Mouse (Mus musculus) adrenal gland, adult (tissue): Measurements from ENCODE around the gene Asic2.
A peak's percentile ranks its signal among the peaks of the same experiment; 100 is the strongest.

ENCODE experiments used
- DNase-seq, 2 experiments: peaks; one replicate each; pipeline ENCODE4 v3.0.0; 2022 to 2023; ENCODE audit warnings: low spot score in 1 of 2; ENCODE audit not compliant: inconsistent age in 2 of 2

Asic2 gene

DNA sequence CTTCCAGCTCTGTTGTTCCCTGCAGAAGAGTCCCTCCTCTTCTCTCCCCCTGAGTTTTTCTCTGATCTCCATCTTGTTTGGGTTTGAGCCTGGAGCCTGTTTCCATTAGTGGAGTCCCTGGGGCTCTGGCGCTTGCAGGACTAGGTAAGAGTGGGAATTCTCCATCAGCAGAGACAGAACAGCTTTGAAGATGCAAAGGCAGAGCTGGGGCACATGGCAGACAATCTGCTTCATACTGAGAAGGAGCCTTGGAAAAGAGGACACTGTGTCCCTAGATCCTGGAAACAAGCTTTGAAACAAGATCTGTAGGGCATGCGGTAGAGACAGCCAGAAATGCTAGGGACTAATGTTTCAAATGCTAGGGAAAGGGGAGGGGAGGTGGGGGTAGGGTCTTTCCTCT is 729.2 kb downstream of the Asic2 start:
- no peak for DNase-seq

DNA sequence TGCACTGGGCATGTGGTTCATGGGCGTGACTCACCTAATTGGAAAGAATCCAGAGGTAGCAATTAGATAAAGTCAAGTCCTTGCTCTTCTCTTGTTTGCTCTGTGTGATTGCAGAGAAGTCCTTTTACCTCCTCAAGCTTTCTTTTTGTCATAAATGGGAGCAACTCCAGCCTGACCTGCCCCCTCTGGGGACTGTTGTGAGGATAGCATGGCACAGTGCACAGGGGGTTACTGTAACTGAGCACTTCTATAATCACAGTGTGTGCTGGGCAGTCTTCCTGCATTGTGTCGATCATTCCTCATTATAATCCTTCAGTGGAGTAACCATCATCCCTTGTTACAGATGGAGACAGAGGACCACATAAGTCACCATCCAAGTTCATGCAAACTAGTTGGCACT is 732.2 kb downstream of the Asic2 start:
- peak; percentile 9 to 75 for DNase-seq

DNA sequence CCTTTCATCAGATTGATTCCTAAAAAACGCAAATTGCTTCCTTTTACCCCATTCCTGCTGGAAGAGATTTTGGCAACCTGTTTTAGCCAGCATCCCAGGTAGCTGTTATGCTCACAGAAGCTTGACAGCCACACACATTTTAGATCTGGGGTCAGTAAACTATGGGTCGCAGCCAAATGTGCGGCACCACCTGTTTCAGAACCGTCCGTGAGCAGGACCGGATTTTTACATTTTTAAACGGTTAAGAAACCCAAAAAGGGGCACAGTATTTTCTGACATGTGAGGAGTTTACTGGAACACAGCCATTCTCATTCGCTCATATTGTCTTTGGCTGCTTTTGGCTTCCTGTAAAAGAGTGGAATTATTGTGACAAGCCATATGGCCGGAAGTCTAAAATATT is 744.9 kb downstream of the Asic2 start:
- no peak for DNase-seq

GRCm38 (mm10) chr11:81220786-81221185 is 747.5 kb downstream of the Asic2 start:
- DNase-seq: no peak

DNA sequence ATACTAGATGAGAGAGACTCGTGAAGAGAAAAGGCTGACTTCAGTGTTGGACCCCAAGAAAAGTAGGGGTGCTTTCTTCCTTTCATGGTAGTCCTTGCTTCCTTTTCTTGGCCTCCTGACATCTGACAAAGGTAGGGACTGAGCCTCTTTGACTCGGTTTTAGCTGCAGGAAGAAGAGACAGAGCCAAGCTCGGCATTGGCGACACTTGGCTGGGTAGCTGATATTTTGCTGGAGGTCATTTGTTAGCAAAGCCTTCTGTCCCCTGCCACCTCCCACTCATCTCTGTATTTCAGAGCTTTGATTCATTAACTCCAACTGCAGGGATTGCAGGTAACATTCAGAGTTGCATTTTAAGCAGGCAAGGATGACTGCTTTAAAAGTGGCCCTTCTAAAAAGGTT is 762.8 kb downstream of the Asic2 start:
- no peak for DNase-seq

DNA sequence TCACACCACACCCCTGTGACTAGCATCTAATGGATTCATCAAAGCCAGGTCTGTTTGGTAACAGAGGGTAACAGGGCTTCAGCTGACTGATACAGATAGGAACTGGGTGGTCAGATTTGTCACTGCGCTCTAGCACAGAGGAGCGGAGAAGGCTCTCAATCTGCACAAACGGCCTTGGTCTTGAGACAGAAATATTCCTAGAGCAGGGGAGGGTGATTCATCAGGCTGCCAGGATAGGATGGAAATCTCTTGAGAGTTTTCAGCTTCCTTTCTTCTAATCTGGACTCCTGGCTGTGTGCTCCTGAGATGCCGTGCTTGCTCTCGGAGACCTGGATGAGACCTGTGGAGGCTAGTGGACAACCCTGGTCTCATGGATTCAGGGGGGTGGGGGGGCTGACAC is 765.7 kb downstream of the Asic2 start:
- peak; percentile 4 to 45 for DNase-seq

DNA sequence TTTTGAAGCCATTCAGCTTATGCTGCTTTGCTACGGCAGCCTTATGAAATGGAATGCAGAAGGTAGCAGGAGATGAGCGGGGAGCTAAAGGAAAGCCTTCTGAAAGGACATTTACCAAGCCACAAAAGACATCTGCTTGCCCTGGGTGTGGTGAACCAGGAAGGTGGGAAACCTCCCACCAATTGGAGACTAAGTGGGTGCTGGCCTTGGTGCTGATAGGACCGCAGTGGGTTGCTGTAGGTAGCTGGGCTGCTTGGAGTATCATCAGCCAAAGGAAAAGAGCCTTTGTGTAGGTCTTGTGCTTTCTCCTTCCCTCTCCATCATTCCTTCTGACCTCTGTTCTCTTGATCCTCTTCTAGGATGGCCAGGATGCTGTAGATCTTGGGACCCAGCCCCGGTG is 774.4 kb downstream of the Asic2 start:
- DNase-seq: no peak

- no peak for DNase-seq
Observed at GRCm38 (mm10) chr11:81192155-81192554, 776.1 kb downstream of the Asic2 start.

DNA sequence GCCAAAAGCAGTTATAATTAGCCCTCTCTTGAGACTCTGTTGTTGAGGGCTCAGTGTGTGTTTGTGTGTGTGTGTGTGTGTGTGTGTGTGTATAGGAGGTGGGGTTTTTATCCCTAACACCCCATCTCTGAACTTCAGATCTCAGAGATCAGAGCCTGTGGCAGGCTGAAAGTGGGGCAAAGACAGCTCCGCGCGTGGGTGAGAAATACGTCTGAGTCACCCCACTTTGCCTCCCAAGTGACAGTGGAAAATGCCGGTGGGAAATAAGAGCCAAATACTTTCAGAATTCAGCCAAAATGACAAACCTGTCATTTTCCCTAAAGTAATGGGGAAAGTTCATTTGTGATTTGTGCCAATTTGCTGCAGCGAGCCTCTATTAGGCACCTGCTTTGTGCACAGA is 779.2 kb downstream of the Asic2 start:
- DNase-seq: no peak

DNA sequence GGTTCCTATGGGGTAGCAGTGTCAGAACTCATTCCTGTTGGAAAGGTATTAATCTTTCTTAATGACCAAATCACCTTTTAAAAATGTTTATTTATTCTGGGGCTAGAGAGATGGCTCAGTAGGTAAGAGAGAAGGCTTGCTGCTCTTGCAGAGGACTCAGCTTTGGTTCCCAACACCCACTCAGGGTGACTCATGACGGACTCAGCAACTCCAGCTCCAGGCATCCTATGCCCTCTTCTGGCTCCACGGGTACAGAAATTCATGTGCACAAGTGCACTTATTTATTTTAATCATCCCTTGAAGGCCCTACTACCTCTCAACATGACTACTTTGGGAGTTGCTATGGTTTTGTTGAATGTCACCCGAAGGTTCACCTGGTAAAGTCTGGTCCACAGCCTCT is 780.4 kb downstream of the Asic2 start:
- no peak for DNase-seq

- DNase-seq: no peak
Observed at GRCm38 (mm10) chr11:81184721-81185120, 783.5 kb downstream of the Asic2 start.

DNA sequence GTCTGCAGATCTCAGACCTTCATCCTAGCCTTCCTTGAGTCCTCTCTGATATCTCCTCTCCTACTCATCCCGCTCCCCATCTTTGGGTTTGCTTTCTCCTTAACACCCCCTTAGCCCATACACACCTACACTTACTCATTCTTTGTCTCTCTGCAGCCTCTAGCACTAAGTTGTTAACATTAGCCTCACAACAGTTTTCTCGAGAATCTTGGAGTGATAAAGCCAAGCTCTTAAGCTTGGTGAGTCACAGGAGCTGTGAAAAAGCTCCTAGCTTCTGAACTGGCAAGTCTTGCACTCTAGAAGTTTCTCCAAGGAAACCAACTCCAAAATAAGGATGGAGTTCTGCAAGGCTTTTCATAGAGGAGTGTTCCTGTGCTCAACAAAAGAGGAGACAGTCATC is 803.4 kb downstream of the Asic2 start:
- DNase-seq: no peak

DNA sequence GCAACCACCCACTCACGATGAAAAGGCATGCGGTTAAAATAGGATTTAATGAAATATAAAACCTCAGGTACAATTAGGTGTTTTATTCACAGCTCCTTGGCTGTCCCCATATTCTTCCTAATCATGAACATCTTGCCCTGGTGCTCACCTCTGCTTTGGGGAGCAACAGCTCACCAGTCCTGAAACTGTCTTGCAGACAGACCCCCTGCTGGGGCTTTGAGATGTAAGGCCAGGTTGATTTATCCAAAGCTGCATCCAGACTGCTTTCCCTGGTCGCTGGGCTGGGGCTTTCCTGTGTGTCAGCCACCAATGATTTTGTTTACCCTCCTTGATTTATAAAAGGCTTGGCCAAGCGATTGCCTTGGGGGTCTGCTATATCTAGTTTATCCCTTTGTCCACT is 805.2 kb downstream of the Asic2 start:
- no peak for DNase-seq

GRCm38 (mm10) chr11:81153841-81154240 is 814.4 kb downstream of the Asic2 start:
- DNase-seq: peak in 1 of 2 experiments; percentile 19

- peak; percentile 37 to 76 for DNase-seq
Observed at GRCm38 (mm10) chr11:81153161-81153840, 815.0 kb downstream of the Asic2 start.

DNA sequence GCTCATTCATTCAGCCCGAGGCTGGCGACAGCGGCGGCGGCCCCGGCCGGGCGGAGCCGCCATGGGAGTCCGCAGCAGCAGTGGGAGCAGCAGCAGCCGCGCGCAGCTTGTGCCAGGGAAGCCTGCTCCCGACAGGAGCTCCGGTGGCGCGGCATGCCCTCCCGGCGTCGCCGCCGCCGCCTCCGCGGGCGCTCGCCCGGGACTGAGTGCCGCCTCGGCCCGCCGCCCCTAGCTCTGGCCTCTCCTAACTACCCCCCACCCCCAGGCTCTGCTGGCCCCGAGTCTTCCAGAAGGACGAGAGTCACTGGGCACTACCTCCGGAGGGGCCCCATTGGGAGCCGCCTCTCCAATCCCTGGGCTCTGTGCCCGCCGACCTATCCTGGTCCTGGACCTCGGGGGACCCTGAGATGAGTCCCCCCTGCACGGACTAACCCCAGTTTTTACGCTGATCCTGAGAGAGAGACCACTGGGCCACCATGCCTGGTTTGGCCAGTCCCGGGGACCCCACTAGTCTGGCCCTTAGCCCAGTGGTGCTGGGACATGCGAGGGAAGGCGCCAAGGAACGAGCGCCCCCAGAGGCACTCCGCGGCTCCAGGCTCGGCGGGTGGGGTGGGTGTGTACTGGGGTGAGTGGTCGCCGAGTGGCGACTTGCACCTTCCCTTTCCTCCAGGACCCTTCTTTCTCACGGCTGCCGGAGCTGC is 815.6 kb downstream of the Asic2 start:
- DNase-seq: peak; percentile 14 to 67

DNA sequence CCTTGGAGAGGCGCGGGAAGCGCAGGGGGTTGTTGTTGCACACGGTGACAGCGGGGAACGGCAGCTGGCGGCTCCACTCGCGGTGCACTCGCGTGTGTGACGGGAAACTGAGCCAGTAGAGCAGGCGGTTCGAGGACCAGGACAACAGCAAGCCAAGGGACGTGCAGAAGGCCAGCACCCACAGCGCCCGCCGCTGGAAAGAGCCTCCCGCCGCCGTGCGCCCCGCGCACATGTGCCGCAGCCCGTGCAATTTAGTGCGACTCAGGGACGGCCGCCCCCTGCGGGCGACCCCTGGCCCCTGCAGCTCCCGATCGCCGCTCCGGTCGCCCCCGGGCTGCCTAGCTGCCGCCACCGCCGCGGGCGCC is 816.3 kb downstream of the Asic2 start:
- peak; percentile 22 to 65 for DNase-seq

DNA sequence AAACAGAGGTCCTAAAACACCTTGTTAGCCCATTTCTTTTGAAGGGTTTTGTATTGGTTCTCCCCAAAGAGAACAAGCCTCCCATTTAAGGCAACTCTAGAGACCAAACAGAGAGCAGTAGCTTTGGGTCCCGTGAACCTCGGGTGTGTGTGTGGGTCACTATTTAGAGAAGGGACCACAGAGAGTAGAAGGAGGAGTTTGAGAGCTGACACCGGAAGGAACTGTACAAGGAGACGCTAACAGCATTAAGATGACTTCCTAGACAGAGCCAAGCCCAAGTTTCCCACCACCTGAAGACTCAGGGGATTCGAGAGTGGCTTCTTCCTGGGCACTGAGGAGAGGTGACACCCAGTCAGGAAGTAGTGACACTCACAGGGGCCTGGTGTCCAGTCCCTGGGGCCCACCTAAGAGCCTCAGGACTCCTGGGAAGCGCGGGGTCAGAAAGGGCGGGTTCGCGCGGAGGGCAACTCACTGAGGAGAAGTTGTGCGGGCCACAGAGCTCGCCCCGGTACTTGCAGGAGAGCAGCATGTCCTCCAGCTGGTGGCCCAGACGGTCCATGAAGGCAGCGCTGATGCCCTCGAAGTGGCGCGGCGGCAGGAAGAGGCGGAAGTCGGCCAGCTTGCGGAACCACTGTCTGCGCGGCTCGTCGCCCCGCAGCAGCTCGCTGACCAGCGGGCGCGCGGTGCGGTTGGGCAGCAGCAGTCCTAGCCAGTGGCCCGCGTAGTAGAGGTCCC is 816.8 kb downstream of the Asic2 start:
- peak in 1 of 2 experiments; percentile 9 for DNase-seq

DNA sequence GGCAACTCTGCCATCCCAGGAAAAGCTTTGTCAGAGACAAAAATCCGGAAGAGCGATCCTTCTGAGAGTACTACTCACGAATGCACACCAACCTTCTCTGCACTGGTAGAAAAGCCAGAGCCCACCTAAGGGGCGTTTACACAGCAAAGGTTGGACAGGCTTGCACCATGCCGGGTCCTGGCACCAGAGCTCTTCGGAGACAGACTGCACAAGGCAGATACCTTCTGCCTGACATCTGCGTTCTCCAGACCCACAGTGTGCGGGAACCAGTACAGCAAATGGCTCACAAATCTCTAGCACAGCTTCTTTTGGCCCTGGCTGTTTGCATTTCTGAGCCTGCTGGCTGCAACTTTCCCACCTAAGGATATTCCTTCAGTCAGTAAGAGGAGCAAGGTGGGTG is 817.6 kb downstream of the Asic2 start:
- no peak for DNase-seq

GRCm38 (mm10) chr11:81148423-81148822 is 819.8 kb downstream of the Asic2 start:
- DNase-seq: peak; percentile 10 to 26

- DNase-seq: no peak
Observed at GRCm38 (mm10) chr11:81146574-81147157, 821.6 kb downstream of the Asic2 start.

DNA sequence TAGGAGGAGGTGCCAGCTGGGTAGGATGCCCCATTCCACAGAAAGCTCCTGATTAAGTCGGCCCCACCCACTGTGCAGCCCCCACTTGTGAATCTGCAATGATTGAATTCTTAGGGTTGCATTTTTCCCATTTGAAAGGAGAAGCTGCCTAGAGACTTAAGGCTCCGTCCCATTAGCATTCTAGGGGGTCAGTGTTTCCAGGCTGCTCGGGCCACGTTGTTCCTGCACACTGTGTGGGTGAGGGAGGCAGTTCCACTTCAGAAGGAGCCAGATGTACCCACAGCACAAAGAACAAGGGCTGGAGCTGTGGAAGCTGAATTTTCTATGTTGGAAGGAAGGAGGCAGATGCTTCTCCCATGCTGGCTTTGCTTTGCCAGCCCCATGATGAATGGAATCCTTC is 833.1 kb downstream of the Asic2 start:
- no peak for DNase-seq
